Comparison of ENCODE assay signal across 16 mouse cellular contexts in genomic region chr6:81413611-81414010, GRCm38 (mm10).
DNase-seq lines count a peak whose midpoint lies in the region.
"Had no signal": no experiment of that assay in that cellular context is flagged by ENCODE, and none has a peak within 500 bp of the region (broad histone marks: within the 10 kb centered on the region; RNA-seq: fewer than 3 reads in every experiment).

No protein-coding gene starts in this region.

- DNase-seq in layer of hippocampus, adult 18-20 months (ENCODE audit: low spot score in 2 of 2): peak; percentile 70 to 85
- no peak for DNase-seq in layer of hippocampus, postnatal 25 days (ENCODE audit: extremely low spot score in 1 of 2, low spot score in 1 of 2)
- peak; percentile 13 to 24 for DNase-seq in frontal cortex, postnatal 10 days (ENCODE audit: low spot score in 2 of 2)
- DNase-seq in left cerebral cortex, adult 18-20 months (ENCODE audit: low spot score in 2 of 2): peak; percentile 6 to 13
- peak; percentile 11 to 71 for DNase-seq in right cerebral cortex, postnatal 36 days (ENCODE audit: low spot score in 2 of 2)
- DNase-seq in adipocyte (ENCODE audit: low spot score): no peak
- no peak for DNase-seq in cerebellum, postnatal 25 days
- DNase-seq: adrenal gland, postnatal 25 days; B cell, adult 2 months; cerebellum, adult 9-10 months; embryo, embryonic 11 days; gastrocnemius, postnatal 10 days; heart, adult 18-20 months; kidney, adult 8-10 months; kidney, postnatal 25 days; thymus, adult 18-20 months had no signal

Comparison
In these comparisons a context has a peak if more than half of its experiments do, and no peak if none do; other contexts are left out.
1. DNase-seq: peak in layer of hippocampus, adult 18-20 months (2 of 2), frontal cortex, postnatal 10 days (2 of 2), left cerebral cortex, adult 18-20 months (2 of 2) and right cerebral cortex, postnatal 36 days (2 of 2); none in layer of hippocampus, postnatal 25 days (0 of 2), adipocyte (single experiment) and cerebellum, postnatal 25 days (0 of 2).